Mouse (Mus musculus): ENCODE measurements around the gene Aqp9. TPM values are rescaled to one million over a fixed set of nuclear protein-coding genes. Genes with fewer than 3 reads are reported as not detected.

Gene Aqp9
- total and polyA plus RNA-seq, 2 experiments from 2014 or later: 0.37 to 2.5 TPM

- Histone ChIP-seq H3K4me3 (ENCODE audit: low read length) (no peak overlapping the region), H3K9ac (replicated peaks; ENCODE audit: low read length) (no peak overlapping the region), H3K4me1 (ENCODE audit: insufficient read depth, low read length) (no peaks in the 10 kb centered on the region), H3K27ac (no peak overlapping the region), H3K4me2 (ENCODE audit: low read depth, low read length) (no peak overlapping the region), H3K9me3 (ENCODE audit: low read length) (no peaks in the 10 kb centered on the region), H3K27me3 (ENCODE audit: insufficient read depth, low read length) (no peaks in the 10 kb centered on the region), H3K36me3 (ENCODE audit: insufficient read depth, low read length) (no peaks in the 10 kb centered on the region)
- 87% methylated on average over 4 of the region's 4 CpGs for WGBS
- no peak for ATAC-seq
- no peak for TF ChIP-seq CTCF (IDR thresholded peaks at IDR 0.05; ENCODE audit: low read depth)
- DNase-seq (ENCODE audit: low spot score): no peak
These were observed 105.5 kb downstream of the Aqp9 start for GRCm38 (mm10) chr9:71062976-71063375.

DNA sequence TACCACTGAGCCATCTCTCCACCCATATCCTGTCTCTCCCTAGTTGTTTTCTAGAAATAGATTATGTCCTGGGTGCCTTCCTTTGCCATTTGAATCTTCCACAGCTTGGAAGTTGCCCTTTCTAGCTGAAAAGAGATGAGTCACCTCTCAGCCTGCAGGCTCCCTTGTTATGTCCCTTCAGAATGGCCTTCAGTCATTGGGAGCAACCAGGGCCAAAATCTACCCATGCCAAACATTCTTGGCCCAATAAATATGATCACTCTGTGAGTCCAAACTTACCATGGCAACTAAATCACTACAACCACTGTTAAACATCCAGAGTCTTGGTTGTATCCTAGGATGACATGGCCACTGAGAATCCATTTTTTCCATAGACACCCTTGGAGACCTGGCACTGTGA lies 106.2 kb downstream of the Aqp9 start:
- Histone ChIP-seq H3K9ac (replicated peaks; ENCODE audit: low read length) (no peak overlapping the region), H3K4me2 (ENCODE audit: low read depth, low read length) (no peak overlapping the region), H3K27ac (no peak overlapping the region), H3K27me3 (ENCODE audit: insufficient read depth, low read length) (no peaks in the 10 kb centered on the region), H3K4me1 (ENCODE audit: insufficient read depth, low read length) (no peaks in the 10 kb centered on the region), H3K36me3 (ENCODE audit: insufficient read depth, low read length) (no peaks in the 10 kb centered on the region), H3K4me3 (ENCODE audit: low read length) (no peak overlapping the region), H3K9me3 (ENCODE audit: low read length) (no peaks in the 10 kb centered on the region)
- peak; percentile 48 for DNase-seq (ENCODE audit: low spot score)
- ATAC-seq: peak; percentile 73
- TF ChIP-seq CTCF (IDR thresholded peaks at IDR 0.05; ENCODE audit: low read depth): no peak

Other genes starting within 250 kb of the Aqp9 start
- gene Lipc, start 216.5 kb downstream of the Aqp9 start, total RNA-seq (2014; rRNA removed): not detected in 2 replicates
- 0.10 and 0.19 TPM in 2 replicates for gene Lipc, start 216.5 kb downstream of the Aqp9 start, polyA plus RNA-seq (2015; fragmentation: Nextera tagmentation; extraction: Ambion mirVana)
- gene Aldh1a2, start 47.1 kb upstream of the Aqp9 start, total RNA-seq (2014; rRNA removed): 15.5 and 20.4 TPM in 2 replicates
- 30.1 and 31.4 TPM in 2 replicates for gene Aldh1a2, start 47.1 kb upstream of the Aqp9 start, polyA plus RNA-seq (2015; fragmentation: Nextera tagmentation; extraction: Ambion mirVana)